Mouse (Mus musculus): ENCODE data around the gene Cobl. TPM values are rescaled to one million over a fixed set of nuclear protein-coding genes. Genes with fewer than 3 reads are reported as not detected.

Cobl gene
- total RNA-seq, 2 experiments from 2014 or later: 130 to 137 TPM

DNA sequence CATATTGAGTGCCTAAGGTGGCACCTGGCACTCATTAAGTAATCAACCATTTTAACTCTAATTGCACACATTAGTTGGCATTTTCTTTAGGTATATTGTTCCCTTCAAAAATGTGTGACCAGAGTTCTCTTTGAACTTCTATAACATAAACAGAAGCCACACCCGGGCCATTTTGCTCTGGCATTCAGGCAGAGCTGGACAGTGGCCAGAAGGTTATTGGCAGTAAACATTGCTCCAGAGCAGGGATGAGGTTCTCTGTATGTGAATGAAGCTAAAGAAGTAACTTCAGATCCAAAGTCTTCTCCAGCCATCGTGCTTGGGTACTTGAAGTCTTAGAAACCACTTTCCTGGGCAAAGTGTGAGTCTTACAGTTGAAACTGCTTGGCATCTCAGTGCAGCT is 3.9 kb upstream of the Cobl start:
- intact Hi-C loops (cut with DNase I): no loop called here
- Histone ChIP-seq H3K27ac (no peak overlapping the region), H3K4me3 (no peak overlapping the region)
- no peak for DNase-seq (ENCODE audit: extremely low spot score in 1 of 2, low spot score in 2 of 2)
- no peak for TF ChIP-seq CTCF (IDR thresholded peaks at IDR 0.05)

- no peak for TF ChIP-seq CTCF (IDR thresholded peaks at IDR 0.05)
- intact Hi-C loops (cut with DNase I): no loop called here
- no peak overlapping the region for H3K27ac ChIP-seq
- DNase-seq (ENCODE audit: extremely low spot score in 1 of 2, low spot score in 2 of 2): no peak
- H3K4me3 ChIP-seq: no peak overlapping the region
Observed at GRCm38 (mm10) chr11:12467836-12468235, 3.1 kb upstream of the Cobl start.

DNA sequence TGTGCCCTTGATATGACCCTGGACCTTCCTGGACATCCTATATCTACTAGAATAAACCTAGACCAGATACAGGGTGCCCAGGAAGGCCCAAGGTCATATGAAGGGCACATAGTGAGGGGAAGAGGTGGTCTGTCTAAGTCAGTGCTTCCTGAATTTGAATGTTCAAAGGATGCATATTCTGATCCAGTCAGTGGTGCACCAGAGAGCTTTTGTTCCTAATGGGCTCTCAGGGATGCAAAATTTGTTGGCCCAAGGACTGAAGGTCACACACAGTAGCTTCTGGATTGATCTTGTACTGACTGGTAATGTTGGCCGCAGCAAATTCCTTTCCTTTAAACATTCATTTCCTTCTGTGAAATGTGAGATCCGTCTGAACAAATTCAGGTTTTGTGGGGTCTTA is 2.5 kb upstream of the Cobl start:
- no peak for DNase-seq (ENCODE audit: extremely low spot score in 1 of 2, low spot score in 2 of 2)
- H3K27ac ChIP-seq: peak overlapping the region; percentile 78
- intact Hi-C loops (cut with DNase I): no loop called here
- H3K4me3 ChIP-seq: no peak overlapping the region
- TF ChIP-seq CTCF (IDR thresholded peaks at IDR 0.05): no peak

GRCm38 (mm10) chr11:12466606-12467005 is 1.8 kb upstream of the Cobl start:
- peak in 1 of 2 experiments; percentile 41 for DNase-seq (ENCODE audit: extremely low spot score in 1 of 2, low spot score in 2 of 2)
- Histone ChIP-seq H3K27ac (peak overlapping the region; percentile 78; the same call in 1 of the 2 replicates), H3K4me3 (no peak overlapping the region)
- no peak for TF ChIP-seq CTCF (IDR thresholded peaks at IDR 0.05)
- intact Hi-C loops (cut with DNase I): no loop called here

- intact Hi-C loops (cut with DNase I): loop anchor here (2.0 kb wide), 1 partner anchor 68 kb away; no protein-coding TSS in a partner anchor
- H3K4me3 ChIP-seq: peak overlapping the region; percentile 55
- DNase-seq (ENCODE audit: extremely low spot score in 1 of 2, low spot score in 2 of 2): no peak
- TF ChIP-seq CTCF (IDR thresholded peaks at IDR 0.05): no peak
- H3K27ac ChIP-seq: peak overlapping the region; percentile 76
Observed at GRCm38 (mm10) chr11:12465229-12465628, 469 bp upstream of the Cobl start.

- TF ChIP-seq CTCF (IDR thresholded peaks at IDR 0.05): no peak
- Histone ChIP-seq H3K27ac (peak overlapping the region; percentile 86), H3K4me3 (peak overlapping the region; percentile 55)
- intact Hi-C loops (cut with DNase I): loop anchor here (2.0 kb wide), 2 partner anchors 69 kb away; no protein-coding TSS in a partner anchor
- no peak for DNase-seq (ENCODE audit: extremely low spot score in 1 of 2, low spot score in 2 of 2)
Observed at GRCm38 (mm10) chr11:12463615-12464170, 1.1 kb downstream of the Cobl start.

GRCm38 (mm10) chr11:12459781-12460581 is 4.8 kb downstream of the Cobl start:
- Histone ChIP-seq H3K27ac (no peak overlapping the region), H3K4me3 (no peak overlapping the region)
- intact Hi-C loops (cut with DNase I): no loop called here
- no peak for DNase-seq (ENCODE audit: extremely low spot score in 1 of 2, low spot score in 2 of 2)
- TF ChIP-seq CTCF (IDR thresholded peaks at IDR 0.05): no peak

DNA sequence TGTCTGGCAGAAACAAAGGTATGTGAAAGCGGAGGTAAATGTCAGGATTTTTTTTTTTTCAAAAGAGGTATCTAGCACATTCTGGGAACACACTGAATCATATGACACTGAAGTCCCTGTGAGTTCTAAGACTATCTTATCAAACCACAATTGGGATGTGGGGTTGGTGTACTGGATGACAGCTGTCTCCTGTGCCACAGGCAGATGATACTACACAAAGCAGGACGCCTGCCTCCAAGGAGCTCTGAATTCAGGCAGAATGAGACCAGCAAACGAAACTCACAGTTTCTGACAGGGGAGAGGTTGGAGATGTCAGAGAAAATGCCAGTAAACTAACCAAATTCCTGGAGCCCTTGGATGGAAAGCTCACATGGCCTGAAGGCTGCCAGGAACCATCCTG is 5.9 kb downstream of the Cobl start:
- intact Hi-C loops (cut with DNase I): no loop called here
- TF ChIP-seq CTCF (IDR thresholded peaks at IDR 0.05): no peak
- DNase-seq (ENCODE audit: extremely low spot score in 1 of 2, low spot score in 2 of 2): no peak
- Histone ChIP-seq H3K4me3 (no peak overlapping the region), H3K27ac (no peak overlapping the region)

- no peak for TF ChIP-seq CTCF (IDR thresholded peaks at IDR 0.05)
- no peak for DNase-seq (ENCODE audit: extremely low spot score in 1 of 2, low spot score in 2 of 2)
- Histone ChIP-seq H3K27ac (no peak overlapping the region), H3K4me3 (no peak overlapping the region)
- intact Hi-C loops (cut with DNase I): no loop called here
Observed at GRCm38 (mm10) chr11:12458392-12458791, 6.4 kb downstream of the Cobl start.

GRCm38 (mm10) chr11:12448101-12448500 is 16.7 kb downstream of the Cobl start:
- Histone ChIP-seq H3K4me3 (no peak overlapping the region), H3K27ac (no peak overlapping the region)
- TF ChIP-seq CTCF (IDR thresholded peaks at IDR 0.05): no peak
- DNase-seq (ENCODE audit: extremely low spot score in 1 of 2, low spot score in 2 of 2): no peak
- intact Hi-C loops (cut with DNase I): no loop called here

DNA sequence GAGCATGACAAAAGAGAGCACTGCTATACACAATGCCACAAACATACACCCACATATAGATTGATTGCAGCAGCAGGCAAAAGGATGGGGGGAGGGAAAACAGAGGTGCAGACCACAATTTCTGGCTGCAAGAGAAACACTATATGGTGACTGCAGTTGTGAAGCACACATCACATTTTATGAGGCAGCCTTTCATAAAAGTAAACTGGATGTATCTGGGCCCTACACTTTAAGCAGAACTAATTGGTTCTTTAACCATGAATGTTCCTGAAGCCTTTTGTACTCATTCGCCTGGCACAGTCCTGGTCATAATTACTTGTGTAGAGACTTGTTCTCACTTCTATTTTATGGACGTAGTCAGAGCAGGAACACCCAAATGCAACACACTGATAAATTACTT is 19.5 kb downstream of the Cobl start:
- Histone ChIP-seq H3K4me3 (no peak overlapping the region), H3K27ac (no peak overlapping the region)
- no peak for DNase-seq (ENCODE audit: extremely low spot score in 1 of 2, low spot score in 2 of 2)
- intact Hi-C loops (cut with DNase I): no loop called here
- no peak for TF ChIP-seq CTCF (IDR thresholded peaks at IDR 0.05)

DNA sequence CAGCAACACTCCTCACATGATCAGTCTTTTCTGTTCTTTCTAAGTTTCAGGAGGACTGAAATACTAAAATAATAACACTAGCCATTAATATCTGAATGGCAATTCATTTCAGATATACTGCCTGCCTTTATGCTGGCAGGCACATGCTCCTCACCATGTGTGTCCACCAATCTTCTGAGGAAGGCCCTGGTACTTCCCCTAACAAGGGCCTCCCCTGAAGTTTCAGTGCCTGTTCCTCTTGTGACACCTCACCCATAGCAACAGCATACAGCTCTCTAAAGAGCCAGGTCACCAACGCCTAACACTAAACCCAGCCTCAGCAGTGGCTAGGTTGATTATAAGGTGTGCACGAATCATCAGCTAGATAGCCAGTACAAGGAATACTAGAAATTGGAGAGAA is 20.5 kb downstream of the Cobl start:
- no peak for DNase-seq (ENCODE audit: extremely low spot score in 1 of 2, low spot score in 2 of 2)
- H3K4me3 ChIP-seq: no peak overlapping the region
- intact Hi-C loops (cut with DNase I): no loop called here
- H3K27ac ChIP-seq: no peak overlapping the region
- no peak for TF ChIP-seq CTCF (IDR thresholded peaks at IDR 0.05)

DNA sequence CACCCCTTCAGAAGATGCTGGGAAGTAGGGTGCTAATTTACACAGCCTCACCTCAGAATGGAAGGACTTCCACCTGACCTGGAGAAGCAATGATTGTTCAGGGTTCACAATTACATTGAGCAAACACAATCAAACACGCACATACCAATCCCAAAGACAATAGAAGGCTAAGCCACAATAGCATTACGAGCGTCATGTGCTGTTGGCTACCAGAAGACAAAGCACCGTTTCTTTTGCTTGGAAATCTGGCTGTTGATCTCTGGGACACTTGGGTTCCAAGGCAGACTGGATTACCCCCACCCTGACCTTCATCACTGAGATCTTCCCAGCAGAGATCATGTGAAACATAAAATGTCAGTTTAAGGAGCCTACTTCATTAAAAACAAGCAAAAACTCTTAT is 21.1 kb downstream of the Cobl start:
- DNase-seq (ENCODE audit: extremely low spot score in 1 of 2, low spot score in 2 of 2): no peak
- intact Hi-C loops (cut with DNase I): no loop called here

More for the DNA sequence above, 21.1 kb downstream of the Cobl start:
- H3K4me3 ChIP-seq: no peak overlapping the region
- no peak for TF ChIP-seq CTCF (IDR thresholded peaks at IDR 0.05)
- H3K27ac ChIP-seq: peak overlapping the region; percentile 54
